Mouse (Mus musculus) intestine, postnatal 0 days (tissue): ENCODE data around the gene Gm15056. TPM values are rescaled to one million over a fixed set of nuclear protein-coding genes. Genes with fewer than 3 reads are reported as not detected.

Source experiments
- ATAC-seq: fragments of 200-750 bp; cut with Nextera tagmentation; 2 replicates; pipeline ENCODE4 v1.8.0; 2017; ENCODE audit warnings: mild to moderate bottlenecking, moderate TSS enrichment, moderate library complexity
- H3K27ac ChIP-seq: fragments of 300-500 bp; sonication (generic); 2 replicates; pipeline ENCODE4 v1.5.1; 2014; ENCODE audit warnings: mild to moderate bottlenecking, low read depth, low read length, moderate library complexity
- H3K27me3 ChIP-seq: fragments of 300-500 bp; sonication (generic); replicated peaks from 2 replicates; pipeline ENCODE4 v1.6.1; 2014; ENCODE audit warnings: low read length, mixed read lengths; ENCODE audit not compliant: control insufficient read depth, insufficient read depth
- H3K36me3 ChIP-seq: fragments of 300-500 bp; sonication (generic); 2 replicates; pipeline ENCODE4 v1.6.1; 2014; ENCODE audit warnings: mild to moderate bottlenecking, moderate library complexity; ENCODE audit not compliant: control insufficient read depth, insufficient read depth
- H3K4me1 ChIP-seq: fragments of 300-500 bp; sonication (generic); replicated peaks from 2 replicates; pipeline ENCODE4 v1.6.1; 2014; ENCODE audit warnings: antibody characterized with exemption, low read length, mixed read lengths; ENCODE audit not compliant: control insufficient read depth, insufficient read depth
- H3K4me2 ChIP-seq: fragments of 300-500 bp; sonication (generic); replicated peaks from 2 replicates; pipeline ENCODE4 v1.6.1; 2014; ENCODE audit warnings: low read depth, mild to moderate bottlenecking, moderate library complexity
- H3K4me3 ChIP-seq: fragments of 300-500 bp; sonication (generic); 2 replicates; pipeline ENCODE4 v1.5.1; 2014; ENCODE audit warnings: low read depth, low read length
- H3K9ac ChIP-seq: fragments of 300-500 bp; sonication (generic); 2 replicates; pipeline ENCODE4 v1.6.1; 2014; ENCODE audit warnings: mild to moderate bottlenecking, low read depth, low read length
- H3K9me3 ChIP-seq: fragments of 300-500 bp; sonication (generic); 2 replicates; pipeline ENCODE4 v1.6.1; 2016; ENCODE audit warnings: mixed run types; ENCODE audit not compliant: control insufficient read depth
- CTCF ChIP-seq: sonication (generic); IDR thresholded peaks from 2 replicates; pipeline ENCODE4 v1.5.1; 2016; ENCODE audit warnings: low read depth, mild to moderate bottlenecking, control low read depth, antibody characterized with exemption, moderate library complexity
- WGBS: fragments of 180-500 bp; shearing (Covaris S2); extraction: QIAGEN DNeasy Blood & Tissue Kit; methylation state at CpG from one replicate; pipeline ENCODE4 v1.1.7; 2014; 5-methylcytosine and 5-hydroxymethylcytosine counted together
- polyA plus RNA-seq: library from polyadenylated mRNA; unstranded; fragments of >200 nt; fragmentation: Nextera tagmentation; extraction: Ambion mirVana; gene quantifications from 2 replicates; pipeline ENCODE4 v1.2.1, GENCODE M21; 2015

Gene Gm15056
- not detected in 2 replicates for polyA plus RNA-seq

GRCm38 (mm10) chr8:20902527-20902926, at the start of gene Gm15056:
TSS of gene Gm15056 (minus strand) at chr8:20902627.
- no peak within 1 kb of the TSS for H3K27ac ChIP-seq
- ATAC-seq, result no peak
- no peaks in the 10 kb centered on the region for H3K4me1 ChIP-seq
- H3K36me3 ChIP-seq, result no peaks in the 10 kb centered on the region
- H3K9me3 ChIP-seq, result no peaks in the 10 kb centered on the region
- 52% methylated on average over 2 of the region's 2 CpGs for WGBS
- H3K4me3 ChIP-seq, result no peak within 1 kb of the TSS
- no peak within 1 kb of the TSS for H3K9ac ChIP-seq
- H3K27me3 ChIP-seq, result no peaks in the 10 kb centered on the region
- no peak for TF ChIP-seq CTCF
- no peak within 1 kb of the TSS for H3K4me2 ChIP-seq

GRCm38 (mm10) chr8:20944610-20945009, 42.2 kb upstream of the Gm15056 start, which contains the start of gene AY761185:
TSS of gene AY761185 (minus strand) at chr8:20944710.
- no peak for ATAC-seq
- H3K9ac ChIP-seq, result no peak within 1 kb of the TSS
- 72% methylated on average over 3 of the region's 3 CpGs for WGBS

GRCm38 (mm10) chr8:20921971-20922370, 19.5 kb upstream of the Gm15056 start, which contains the start of gene Gm6040:
TSS of gene Gm6040 (minus strand) at chr8:20922071.
- TF ChIP-seq CTCF, result no peak
- Histone ChIP-seq H3K9me3 (peaks cover 2% of the 10 kb centered on the region; the same call in 1 of the 2 replicates), H3K4me1 (no peaks in the 10 kb centered on the region), H3K9ac (no peak within 1 kb of the TSS), H3K27me3 (no peaks in the 10 kb centered on the region), H3K27ac (no peak within 1 kb of the TSS), H3K4me2 (no peak within 1 kb of the TSS), H3K4me3 (no peak within 1 kb of the TSS), H3K36me3 (no peaks in the 10 kb centered on the region)
- WGBS, result 84% methylated on average over 3 of the region's 3 CpGs
- ATAC-seq, result no peak

More at GRCm38 (mm10) chr8:20944610-20945009, 42.2 kb upstream of the Gm15056 start, which contains the start of gene AY761185:
- no peak for TF ChIP-seq CTCF
- no peak within 1 kb of the TSS for H3K27ac ChIP-seq
- H3K9me3 ChIP-seq, result no peaks in the 10 kb centered on the region; the same call in 1 of the 2 replicates
- H3K27me3 ChIP-seq, result no peaks in the 10 kb centered on the region
- H3K4me2 ChIP-seq, result no peak within 1 kb of the TSS
- no peaks in the 10 kb centered on the region for H3K36me3 ChIP-seq
- no peaks in the 10 kb centered on the region for H3K4me1 ChIP-seq
- no peak within 1 kb of the TSS for H3K4me3 ChIP-seq

GRCm38 (mm10) chr8:20912288-20912687, 9.9 kb upstream of the Gm15056 start:
- Histone ChIP-seq H3K4me1 (no peaks in the 10 kb centered on the region), H3K4me3 (no peak overlapping the region), H3K9ac (no peak overlapping the region), H3K9me3 (0 out of 2 replicates have a peak, but pooled peaks cover 2% of the 10 kb centered on the region), H3K4me2 (no peak overlapping the region), H3K27me3 (no peaks in the 10 kb centered on the region), H3K36me3 (no peaks in the 10 kb centered on the region), H3K27ac (no peak overlapping the region)
- no peak for TF ChIP-seq CTCF
- WGBS, result 81% methylated on average over 1 of the region's 1 CpGs
- no peak for ATAC-seq

- TF ChIP-seq CTCF, result no peak
- Histone ChIP-seq H3K9ac (no peak overlapping the region), H3K4me1 (no peaks in the 10 kb centered on the region), H3K4me3 (no peak overlapping the region), H3K9me3 (0 out of 2 replicates have a peak, but pooled peaks cover 2% of the 10 kb centered on the region), H3K4me2 (no peak overlapping the region), H3K27me3 (no peaks in the 10 kb centered on the region), H3K27ac (no peak overlapping the region), H3K36me3 (no peaks in the 10 kb centered on the region)
- no peak for ATAC-seq
- WGBS, result 60% methylated on average over 2 of the region's 2 CpGs
These were observed 5.8 kb upstream of the Gm15056 start for GRCm38 (mm10) chr8:20908256-20908655.

- Histone ChIP-seq H3K36me3 (no peaks in the 10 kb centered on the region), H3K27me3 (no peaks in the 10 kb centered on the region), H3K4me2 (no peak overlapping the region), H3K27ac (no peak overlapping the region), H3K4me1 (no peaks in the 10 kb centered on the region), H3K9me3 (0 out of 2 replicates have a peak, but pooled peaks cover 2% of the 10 kb centered on the region), H3K4me3 (no peak overlapping the region), H3K9ac (no peak overlapping the region)
- no peak for ATAC-seq
- WGBS, result 97% methylated on average over 2 of the region's 2 CpGs
- no peak for TF ChIP-seq CTCF
These were observed 4.7 kb upstream of the Gm15056 start for GRCm38 (mm10) chr8:20907119-20907518.
